ENCODE assay signal across 9 mouse cellular contexts in the genomic region with DNA sequence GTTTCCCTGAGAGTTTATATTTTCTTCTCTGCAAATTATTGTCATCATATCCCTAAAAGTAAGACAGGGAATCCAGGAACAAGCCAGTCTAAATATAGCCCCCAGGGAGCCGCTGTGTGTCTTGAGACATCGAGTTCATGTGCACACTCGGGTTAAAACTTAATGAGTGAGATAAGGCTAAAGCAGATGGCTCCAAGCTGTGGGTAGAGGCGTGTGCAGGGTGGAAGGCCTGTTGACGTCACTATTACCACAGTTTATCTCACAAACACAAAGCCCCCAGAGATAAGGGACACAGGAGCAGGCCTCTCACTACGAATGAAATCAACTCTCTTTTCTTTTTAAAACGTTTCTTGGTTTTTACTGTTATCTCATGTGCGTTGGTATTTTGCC.
A peak's percentile ranks its signal among the peaks of the same experiment; 100 is the strongest.
DNase-seq lines count a peak whose midpoint lies in the region; ATAC-seq and TF ChIP-seq lines count a peak whose summit lies in the region.
"Had no signal": no experiment of that assay in that cellular context is flagged by ENCODE, and none has a peak within 500 bp of the region (broad histone marks: within the 10 kb centered on the region; RNA-seq: fewer than 3 reads in every experiment).

No protein-coding gene starts in this region.

- H3K9ac ChIP-seq in heart, embryonic 15.5 days, result no peak overlapping the region
- peak overlapping the region; percentile 29; the same call in 1 of the 2 replicates for H3K9ac ChIP-seq in liver, embryonic 14.5 days (replicated peaks)
- H3K9ac ChIP-seq: embryonic facial prominence, embryonic 13.5 days had no signal

- no peak for DNase-seq in heart, postnatal 14 days
- DNase-seq in CD4-positive helper T cell, adult 2 months (ENCODE audit: low read depth, low spot score), result peak; percentile 40
- DNase-seq in c-Kit-positive CD71-positive TER-119-negative erythroid progenitor cells, embryonic 14.5 days (ENCODE audit: low read depth), result peak; percentile 81
- DNase-seq in liver, embryonic 14.5 days (ENCODE audit: low read depth in 3 of 3, low spot score in 3 of 3), result peak; percentile 69 to 78 (median 72)
- no peak for DNase-seq in hindbrain, embryonic 10.5 days (ENCODE audit: low spot score)
- no peak for DNase-seq in cerebellum, adult 9-11 months
- DNase-seq in ovary, postnatal 14 days (ENCODE audit: low spot score), result no peak

- 21% methylated on average over 8 of the region's 8 CpGs for WGBS in heart, embryonic 15.5 days
- 6% methylated on average over 8 of the region's 8 CpGs for WGBS in liver, embryonic 14.5 days (ENCODE audit: insufficient replicate concordance)
- WGBS in hindbrain, embryonic 10.5 days, result 40% methylated on average over 8 of the region's 8 CpGs

- peak; percentile 76; the same call in 1 of the 2 replicates for TF ChIP-seq EP300 in liver, embryonic 14.5 days (IDR thresholded peaks at IDR 0.05; ENCODE audit: low read depth)

- no peak overlapping the region for H3K4me2 ChIP-seq in heart, embryonic 15.5 days
- H3K4me2 ChIP-seq in liver, embryonic 14.5 days (ENCODE audit: low read depth), result peak overlapping the region; percentile 44
- H3K4me2 ChIP-seq: embryonic facial prominence, embryonic 13.5 days had no signal

- H3K4me3 ChIP-seq in heart, embryonic 15.5 days, result no peak overlapping the region
- no peak overlapping the region for H3K4me3 ChIP-seq in liver, embryonic 14.5 days (ENCODE audit: insufficient read depth in 1 of 2, low read depth in 2 of 2, low read length in 2 of 2)
- H3K4me3 ChIP-seq in hindbrain, embryonic 10.5 days, result no peak overlapping the region
- H3K4me3 ChIP-seq: embryonic facial prominence, embryonic 13.5 days had no signal

- ATAC-seq in heart, embryonic 15.5 days (replicated peaks; ENCODE audit: insufficient number of reproducible peaks, insufficient read depth, low FRiP score, low read depth), result peak; percentile 57; the same call in 1 of the 2 replicates
- peak; percentile 89 for ATAC-seq in liver, embryonic 14.5 days (ENCODE audit: insufficient read depth)

- TF ChIP-seq CTCF in liver, embryonic 14.5 days (IDR thresholded peaks at IDR 0.05; ENCODE audit: low read depth), result no peak

- peaks cover 22% of the 10 kb centered on the region for H3K4me1 ChIP-seq in heart, embryonic 15.5 days (replicated peaks)
- H3K4me1 ChIP-seq in liver, embryonic 14.5 days (replicated peaks; ENCODE audit: control insufficient read depth in 2 of 2, insufficient read depth in 2 of 2, low read length in 1 of 2), result peaks cover 32 to 54% of the 10 kb centered on the region in 2 experiments
- peaks cover 19% of the 10 kb centered on the region for H3K4me1 ChIP-seq in hindbrain, embryonic 10.5 days (replicated peaks)

- peaks cover 15% of the 10 kb centered on the region; the same call in 1 of the 2 replicates for H3K27me3 ChIP-seq in heart, embryonic 15.5 days
- no peaks in the 10 kb centered on the region for H3K27me3 ChIP-seq in liver, embryonic 14.5 days (ENCODE audit: control insufficient read depth, insufficient read depth, low read length)
- peaks cover 94% of the 10 kb centered on the region for H3K27me3 ChIP-seq in hindbrain, embryonic 10.5 days (ENCODE audit: insufficient read depth, poor library complexity, severe bottlenecking)

- peak overlapping the region; percentile 20; the same call in 1 of the 2 replicates for H3K27ac ChIP-seq in heart, embryonic 15.5 days
- H3K27ac ChIP-seq in liver, embryonic 14.5 days, result peak overlapping the region; percentile 60
- no peak overlapping the region for H3K27ac ChIP-seq in hindbrain, embryonic 10.5 days
- H3K27ac ChIP-seq: embryonic facial prominence, embryonic 13.5 days had no signal

- H3K36me3 ChIP-seq in heart, embryonic 15.5 days, result no peaks in the 10 kb centered on the region
- no peaks in the 10 kb centered on the region for H3K36me3 ChIP-seq in liver, embryonic 14.5 days (replicated peaks; ENCODE audit: control insufficient read depth, insufficient read depth, low read depth)
- H3K36me3 ChIP-seq in hindbrain, embryonic 10.5 days, result no peaks in the 10 kb centered on the region
- H3K36me3 ChIP-seq: embryonic facial prominence, embryonic 13.5 days had no signal

- intact Hi-C loops in heart, postnatal 14 days (cut with DNase I), result no loop called here

- no peaks in the 10 kb centered on the region for H3K9me3 ChIP-seq in heart, embryonic 15.5 days (replicated peaks)
- H3K9me3 ChIP-seq in liver, embryonic 14.5 days (ENCODE audit: control insufficient read depth, low read length), result no peaks in the 10 kb centered on the region
- no peaks in the 10 kb centered on the region for H3K9me3 ChIP-seq in hindbrain, embryonic 10.5 days
- H3K9me3 ChIP-seq: embryonic facial prominence, embryonic 13.5 days had no signal

Comparison
In these comparisons a context has a peak if more than half of its experiments do, and no peak if none do; other contexts are left out.
1. DNase-seq: peak in CD4-positive helper T cell, adult 2 months (single experiment), c-Kit-positive CD71-positive TER-119-negative erythroid progenitor cells, embryonic 14.5 days (single experiment) and liver, embryonic 14.5 days (3 of 3); none in heart, postnatal 14 days (0 of 2), hindbrain, embryonic 10.5 days (single experiment), cerebellum, adult 9-11 months (single experiment) and ovary, postnatal 14 days (single experiment).